Mouse (Mus musculus) liver, embryonic 14.5 days (tissue): ENCODE results near the gene Ankrd33.

ENCODE experiments used
- CTCF ChIP-seq: IDR thresholded peaks from 2 replicates; pipeline ENCODE4 v1.5.1; 2016; ENCODE audit warnings: antibody characterized with exemption, low read depth, control low read depth
- EP300 ChIP-seq: IDR thresholded peaks from 2 replicates; pipeline ENCODE4 v1.6.1; 2016; ENCODE audit warnings: antibody characterized with exemption, low read depth

DNA sequence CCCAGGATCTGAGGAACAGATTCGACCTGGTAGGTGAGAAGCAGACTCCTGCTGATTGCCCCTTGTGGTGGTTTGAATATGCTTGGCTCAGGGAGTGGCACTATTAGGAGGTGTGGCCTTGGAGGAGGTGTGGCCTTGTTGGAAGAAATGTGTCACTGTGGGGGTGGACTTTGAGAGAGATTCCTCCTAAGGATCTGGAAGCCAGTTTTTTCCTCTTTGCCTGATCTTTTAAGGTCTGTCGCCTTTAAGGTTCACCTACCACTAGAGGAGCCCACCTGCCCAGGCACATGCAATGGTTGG, 6.7 kb downstream of the Ankrd33 start:
- TF ChIP-seq CTCF (no peak), EP300 (no peak)
